Mouse (Mus musculus) E14TG2a.4 (cell line): Measurements from ENCODE around the gene Afg1l.
A peak's percentile ranks its signal among the peaks of the same experiment; 100 is the strongest.

Experiments
- H3K27me3 ChIP-seq: 2 replicates; pipeline ENCODE4 v1.6.1; 2014; ENCODE audit warnings: low read length, control low read depth; ENCODE audit not compliant: insufficient read depth
- H3K36me3 ChIP-seq: 2 replicates; pipeline ENCODE4 v1.6.1; 2014; ENCODE audit warnings: low read length, control low read depth; ENCODE audit not compliant: insufficient read depth
- H3K4me1 ChIP-seq: replicated peaks from 2 replicates; pipeline ENCODE4 v1.6.1; 2014; ENCODE audit warnings: low read depth, low read length, control low read depth
- H3K4me3 ChIP-seq: replicated peaks from 2 replicates; pipeline ENCODE4 v1.5.1; 2014; ENCODE audit warnings: mild to moderate bottlenecking, low read length
- H3K9me3 ChIP-seq: 2 replicates; pipeline ENCODE4 v1.6.1; 2014; ENCODE audit warnings: low read length, control low read depth
- CTCF ChIP-seq: conservative IDR thresholded peaks from 2 replicates; pipeline ENCODE4 v1.5.1; 2014; ENCODE audit warnings: low read length
- NANOG ChIP-seq: IDR thresholded peaks from 2 replicates; pipeline ENCODE4 v1.6.1; 2014; ENCODE audit warnings: borderline replicate concordance, low read length, mixed read lengths
- POU5F1 ChIP-seq: IDR thresholded peaks from 2 replicates; pipeline ENCODE4 v1.6.1; 2014; ENCODE audit warnings: low read length, borderline replicate concordance

Gene Afg1l

GRCm38 (mm10) chr10:42491158-42491557 lies 12.8 kb upstream of the Afg1l start:
- no peaks in the 10 kb centered on the region for H3K36me3 ChIP-seq
- H3K4me3 ChIP-seq, result no peak overlapping the region
- no peaks in the 10 kb centered on the region for H3K9me3 ChIP-seq
- peaks cover 20% of the 10 kb centered on the region for H3K4me1 ChIP-seq
- H3K27me3 ChIP-seq, result no peaks in the 10 kb centered on the region
- TF ChIP-seq POU5F1, result no peak
- no peak for TF ChIP-seq CTCF
- TF ChIP-seq NANOG, result no peak

- H3K9me3 ChIP-seq, result no peaks in the 10 kb centered on the region
- peaks cover 32% of the 10 kb centered on the region for H3K4me1 ChIP-seq
- no peak overlapping the region for H3K4me3 ChIP-seq
- H3K36me3 ChIP-seq, result no peaks in the 10 kb centered on the region
- no peaks in the 10 kb centered on the region for H3K27me3 ChIP-seq
- TF ChIP-seq NANOG (no peak), POU5F1 (no peak), CTCF (no peak)
Measured at GRCm38 (mm10) chr10:42488606-42489296, 10.4 kb upstream of the Afg1l start.

- Histone ChIP-seq H3K9me3 (no peaks in the 10 kb centered on the region; the same call in 1 of the 2 replicates), H3K36me3 (no peaks in the 10 kb centered on the region), H3K27me3 (no peaks in the 10 kb centered on the region), H3K4me3 (no peak overlapping the region), H3K4me1 (peaks cover 45% of the 10 kb centered on the region)
- TF ChIP-seq POU5F1, result no peak
- no peak for TF ChIP-seq NANOG
- no peak for TF ChIP-seq CTCF
Measured at GRCm38 (mm10) chr10:42480719-42481118, 2.4 kb upstream of the Afg1l start.

GRCm38 (mm10) chr10:42477550-42478340 lies 620 bp downstream of the Afg1l start:
- Histone ChIP-seq H3K9me3 (peaks cover 3% of the 10 kb centered on the region; the same call in 1 of the 2 replicates), H3K4me3 (peak overlapping the region; percentile 88), H3K36me3 (peaks cover 5% of the 10 kb centered on the region; the same call in 1 of the 2 replicates), H3K27me3 (no peaks in the 10 kb centered on the region), H3K4me1 (peaks cover 55% of the 10 kb centered on the region)
- no peak for TF ChIP-seq NANOG
- TF ChIP-seq POU5F1, result no peak
- TF ChIP-seq CTCF, result no peak

- H3K36me3 ChIP-seq, result peaks cover 14% of the 10 kb centered on the region
- H3K9me3 ChIP-seq, result peaks cover 3% of the 10 kb centered on the region; the same call in 1 of the 2 replicates
- TF ChIP-seq POU5F1, result no peak
- no peak for TF ChIP-seq CTCF
- no peaks in the 10 kb centered on the region for H3K27me3 ChIP-seq
- H3K4me3 ChIP-seq, result peak overlapping the region; percentile 88
- peaks cover 63% of the 10 kb centered on the region for H3K4me1 ChIP-seq
Measured at GRCm38 (mm10) chr10:42476774-42477475, 1.4 kb downstream of the Afg1l start.

GRCm38 (mm10) chr10:42474946-42475514 lies 3.3 kb downstream of the Afg1l start:
- Histone ChIP-seq H3K4me3 (peak overlapping the region; percentile 74), H3K4me1 (peaks cover 72% of the 10 kb centered on the region), H3K9me3 (0 out of 2 replicates have a peak, but pooled peaks cover 3% of the 10 kb centered on the region), H3K36me3 (peaks cover 28% of the 10 kb centered on the region), H3K27me3 (no peaks in the 10 kb centered on the region)
- no peak for TF ChIP-seq POU5F1
- no peak for TF ChIP-seq CTCF

GRCm38 (mm10) chr10:42464805-42465204 lies 13.6 kb downstream of the Afg1l start:
- Histone ChIP-seq H3K4me1 (peaks cover 58% of the 10 kb centered on the region), H3K9me3 (0 out of 2 replicates have a peak, but pooled peaks cover under 1% of the 10 kb centered on the region), H3K4me3 (peak overlapping the region; percentile 51), H3K36me3 (peaks cover 9% of the 10 kb centered on the region), H3K27me3 (no peaks in the 10 kb centered on the region)
- TF ChIP-seq NANOG (no peak), CTCF (no peak)

- TF ChIP-seq POU5F1 (no peak), CTCF (no peak), NANOG (no peak)
- H3K4me3 ChIP-seq, result peak overlapping the region; percentile 51; the same call in 1 of the 2 replicates
- H3K4me1 ChIP-seq, result peaks cover 53% of the 10 kb centered on the region
- peaks cover 15% of the 10 kb centered on the region for H3K36me3 ChIP-seq
- peaks cover 6% of the 10 kb centered on the region for H3K9me3 ChIP-seq
- H3K27me3 ChIP-seq, result no peaks in the 10 kb centered on the region
Measured at GRCm38 (mm10) chr10:42464224-42464623, 14.1 kb downstream of the Afg1l start.
